18 mouse cellular contexts compared by ENCODE assay signal in the genomic region with DNA sequence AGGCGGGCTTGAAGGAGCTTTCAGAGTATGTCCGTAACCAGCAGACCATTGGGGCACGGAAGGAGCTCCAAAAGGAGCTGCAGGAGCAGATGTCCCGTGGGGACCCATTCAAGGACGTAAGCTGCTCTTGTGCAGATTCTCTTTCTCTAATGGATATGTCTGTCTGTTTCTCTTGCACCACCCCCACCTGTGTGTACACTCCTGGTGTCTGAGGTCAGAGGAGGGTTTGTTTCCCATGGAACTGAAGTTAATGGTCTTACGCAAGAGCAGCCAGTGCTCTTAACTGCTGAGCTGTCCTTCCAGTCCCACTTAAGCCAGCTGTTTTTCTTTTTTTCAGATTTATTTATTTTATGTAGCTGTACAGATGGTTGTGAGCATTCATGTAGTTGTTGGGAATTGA. TPM values are rescaled to one million over a fixed set of nuclear protein-coding genes. Genes with fewer than 3 reads are reported as not detected.
A peak's percentile ranks its signal among the peaks of the same experiment; 100 is the strongest.
DNase-seq lines count a peak whose midpoint lies in the region; ATAC-seq and TF ChIP-seq lines count a peak whose summit lies in the region.
"Had no signal": no experiment of that assay in that cellular context is flagged by ENCODE, and none has a peak within 500 bp of the region (broad histone marks: within the 10 kb centered on the region; RNA-seq: fewer than 3 reads in every experiment).

No protein-coding gene starts in this region.

- no peak for ATAC-seq in lung, postnatal 0 days
- peak; percentile 71 for ATAC-seq in granulocyte monocyte progenitor cell, adult 5-6 weeks (replicated peaks; ENCODE audit: poor library complexity, severe bottlenecking)
- ATAC-seq in liver, embryonic 14.5 days (ENCODE audit: insufficient read depth) = peak; percentile 45; the same call in 1 of the 2 replicates
- ATAC-seq in stomach, postnatal 0 days (ENCODE audit: low FRiP score, low TSS enrichment) = no peak
- ATAC-seq in hindbrain, postnatal 0 days = no peak
- ATAC-seq: hindbrain, embryonic 16.5 days had no signal

- TF ChIP-seq POLR2A in lung, adult 2 months (IDR thresholded peaks at IDR 0.05; ENCODE audit: borderline replicate concordance, extremely low read depth, low read depth, low read length) = no peak

- H3K36me3 ChIP-seq in lung, postnatal 0 days (ENCODE audit: insufficient read depth, low read length) = peaks cover 53% of the 10 kb centered on the region; the same call in 1 of the 2 replicates
- H3K36me3 ChIP-seq in liver, embryonic 14.5 days (replicated peaks; ENCODE audit: control insufficient read depth, insufficient read depth, low read depth) = peaks cover 86% of the 10 kb centered on the region
- peaks cover 38% of the 10 kb centered on the region for H3K36me3 ChIP-seq in stomach, postnatal 0 days (ENCODE audit: control insufficient read depth, insufficient read depth, low read length)
- H3K36me3 ChIP-seq in hindbrain, postnatal 0 days (ENCODE audit: insufficient read depth, low read length) = peaks cover 63% of the 10 kb centered on the region

- TF ChIP-seq EP300 in lung, postnatal 0 days (IDR thresholded peaks at IDR 0.05) = no peak
- TF ChIP-seq EP300 in liver, embryonic 14.5 days (IDR thresholded peaks at IDR 0.05; ENCODE audit: low read depth) = no peak
- TF ChIP-seq EP300 in stomach, postnatal 0 days (optimal IDR thresholded peaks at IDR 0.05) = no peak

- H3K4me3 ChIP-seq in lung, postnatal 0 days (ENCODE audit: low read depth, low read length) = no peak overlapping the region
- no peak overlapping the region for H3K4me3 ChIP-seq in lung, adult 2 months (replicated peaks; ENCODE audit: extremely low read depth, low read depth, low read length)
- H3K4me3 ChIP-seq in liver, embryonic 14.5 days (ENCODE audit: insufficient read depth in 1 of 2, low read depth in 2 of 2, low read length in 2 of 2) = no peak overlapping the region
- H3K4me3 ChIP-seq in stomach, postnatal 0 days (ENCODE audit: low read depth, low read length) = no peak overlapping the region
- H3K4me3 ChIP-seq in hindbrain, postnatal 0 days (ENCODE audit: low read length) = no peak overlapping the region
- H3K4me3 ChIP-seq: limb, embryonic 10.5 days; stomach, embryonic 15.5 days had no signal

- no peaks in the 10 kb centered on the region for H3K4me1 ChIP-seq in lung, postnatal 0 days (ENCODE audit: insufficient read depth, low read depth, low read length)
- H3K4me1 ChIP-seq in lung, adult 2 months (ENCODE audit: control insufficient read depth, insufficient read depth, low read length) = no peaks in the 10 kb centered on the region
- no peaks in the 10 kb centered on the region for H3K4me1 ChIP-seq in liver, embryonic 14.5 days (replicated peaks; ENCODE audit: control insufficient read depth in 2 of 2, insufficient read depth in 2 of 2, low read length in 1 of 2)
- H3K4me1 ChIP-seq in stomach, postnatal 0 days (replicated peaks; ENCODE audit: control insufficient read depth, insufficient read depth) = no peaks in the 10 kb centered on the region
- H3K4me1 ChIP-seq in hindbrain, postnatal 0 days (ENCODE audit: insufficient read depth, low read length) = no peaks in the 10 kb centered on the region
- H3K4me1 ChIP-seq: limb, embryonic 10.5 days; stomach, embryonic 15.5 days had no signal

- H3K9ac ChIP-seq in lung, postnatal 0 days (replicated peaks; ENCODE audit: low read depth) = no peak overlapping the region
- H3K9ac ChIP-seq in liver, embryonic 14.5 days (replicated peaks) = no peak overlapping the region
- H3K9ac ChIP-seq in stomach, postnatal 0 days (ENCODE audit: low read length) = no peak overlapping the region
- H3K9ac ChIP-seq in hindbrain, postnatal 0 days (replicated peaks; ENCODE audit: low read length) = no peak overlapping the region
- H3K9ac ChIP-seq: stomach, embryonic 15.5 days had no signal

- WGBS in lung, postnatal 0 days = 88% methylated on average over 6 of the region's 6 CpGs
- 85% methylated on average over 6 of the region's 6 CpGs for WGBS in lung, adult 2 months
- 84% methylated on average over 6 of the region's 6 CpGs for WGBS in liver, embryonic 14.5 days (ENCODE audit: insufficient replicate concordance)
- WGBS in stomach, postnatal 0 days = 88% methylated on average over 6 of the region's 6 CpGs
- WGBS in hindbrain, postnatal 0 days = 92% methylated on average over 6 of the region's 6 CpGs

- H3K27me3 ChIP-seq in lung, postnatal 0 days (replicated peaks; ENCODE audit: insufficient read depth, low read length) = no peaks in the 10 kb centered on the region
- no peaks in the 10 kb centered on the region for H3K27me3 ChIP-seq in liver, embryonic 14.5 days (ENCODE audit: control insufficient read depth, insufficient read depth, low read length)
- no peaks in the 10 kb centered on the region for H3K27me3 ChIP-seq in stomach, postnatal 0 days (ENCODE audit: control insufficient read depth, insufficient read depth, low read length)
- no peaks in the 10 kb centered on the region for H3K27me3 ChIP-seq in hindbrain, postnatal 0 days (ENCODE audit: insufficient read depth, low read length)
- H3K27me3 ChIP-seq: stomach, embryonic 15.5 days had no signal

- no peaks in the 10 kb centered on the region for H3K9me3 ChIP-seq in lung, postnatal 0 days (ENCODE audit: low read length)
- H3K9me3 ChIP-seq in liver, embryonic 14.5 days (ENCODE audit: control insufficient read depth, low read length) = no peaks in the 10 kb centered on the region
- no peaks in the 10 kb centered on the region for H3K9me3 ChIP-seq in stomach, postnatal 0 days (ENCODE audit: control insufficient read depth, low read length)
- H3K9me3 ChIP-seq in hindbrain, postnatal 0 days (ENCODE audit: low read length) = no peaks in the 10 kb centered on the region
- H3K9me3 ChIP-seq: limb, embryonic 10.5 days; stomach, embryonic 15.5 days had no signal

- no peak for TF ChIP-seq CTCF in lung, postnatal 0 days (IDR thresholded peaks at IDR 0.05)
- TF ChIP-seq CTCF in lung, adult 2 months (IDR thresholded peaks at IDR 0.05; ENCODE audit: insufficient read depth, low read length) = no peak
- TF ChIP-seq CTCF in liver, embryonic 14.5 days (IDR thresholded peaks at IDR 0.05; ENCODE audit: low read depth) = no peak
- no peak for TF ChIP-seq CTCF in stomach, postnatal 0 days (IDR thresholded peaks at IDR 0.05; ENCODE audit: low read depth)
- no peak for TF ChIP-seq CTCF in hindbrain, postnatal 0 days (IDR thresholded peaks at IDR 0.05; ENCODE audit: low read depth)

- H3K4me2 ChIP-seq in lung, postnatal 0 days (replicated peaks; ENCODE audit: low read depth, low read length) = no peak overlapping the region
- H3K4me2 ChIP-seq in liver, embryonic 14.5 days (ENCODE audit: low read depth) = no peak overlapping the region
- no peak overlapping the region for H3K4me2 ChIP-seq in stomach, postnatal 0 days (replicated peaks; ENCODE audit: low read depth)
- H3K4me2 ChIP-seq in hindbrain, postnatal 0 days (ENCODE audit: low read depth, low read length) = no peak overlapping the region
- H3K4me2 ChIP-seq: heart, embryonic 11.5 days; stomach, embryonic 15.5 days had no signal

- DNase-seq in lung, postnatal 0 days (ENCODE audit: low spot score) = peak; percentile 31
- DNase-seq in lung, adult 2 months = no peak
- no peak for DNase-seq in liver, embryonic 14.5 days (ENCODE audit: low read depth in 3 of 3, low spot score in 3 of 3)
- peak; percentile 10 for DNase-seq in stomach, postnatal 0 days (ENCODE audit: low spot score)
- no peak for DNase-seq in hindbrain, postnatal 0 days (ENCODE audit: low spot score)
- DNase-seq in adrenal gland, postnatal 14 days = no peak
- DNase-seq: adrenal gland, postnatal 36 days; cerebellum, adult 9-10 months; gastrocnemius, postnatal 25 days; kidney, adult 18-20 months; thymus, adult 18-20 months; thymus, postnatal 36 days had no signal

- no peak overlapping the region for H3K27ac ChIP-seq in lung, postnatal 0 days (ENCODE audit: low read length)
- no peak overlapping the region for H3K27ac ChIP-seq in liver, embryonic 14.5 days
- no peak overlapping the region for H3K27ac ChIP-seq in stomach, postnatal 0 days (replicated peaks)
- H3K27ac ChIP-seq in hindbrain, postnatal 0 days = no peak overlapping the region
- H3K27ac ChIP-seq: kidney, postnatal 0 days; limb, embryonic 10.5 days; stomach, embryonic 15.5 days had no signal

RNA-seq across cellular contexts. Expression of a gene that starts 8.7 kb away (rescaled TPM):
- polyA plus RNA-seq in lung, postnatal 0 days (2015; fragmentation: Nextera tagmentation; extraction: Ambion mirVana) = 201 and 206 TPM in 2 replicates
- 14.5 and 20.3 TPM in 2 replicates for polyA plus RNA-seq in lung, adult 2 months (2012; rRNA removed)
- total RNA-seq in granulocyte monocyte progenitor cell, adult 5-6 weeks (2014; fragmentation: Nextera tagmentation) = 149 and 150 TPM in 2 replicates
- total RNA-seq in granulocyte monocyte progenitor cell, adult 5-6 weeks (2017) = 190 and 212 TPM in 2 replicates
- polyA plus RNA-seq in liver, embryonic 14.5 days (2012; rRNA removed) = 25.8 and 38.3 TPM in 2 replicates
- 152 and 153 TPM in 2 replicates for polyA plus RNA-seq in liver, embryonic 14.5 days (2014; fragmentation: Nextera tagmentation; extraction: Ambion mirVana)
- 192 and 230 TPM in 2 replicates for polyA plus RNA-seq in stomach, postnatal 0 days (2015; fragmentation: Nextera tagmentation; extraction: Ambion mirVana)
- 160 and 162 TPM in 2 replicates for total RNA-seq in hindbrain, postnatal 0 days (2014; rRNA removed)
- polyA plus RNA-seq in hindbrain, postnatal 0 days (2015; fragmentation: Nextera tagmentation; extraction: Ambion mirVana) = 343 and 352 TPM in 2 replicates
- total RNA-seq in adrenal gland, postnatal 14 days (2021) = 180 and 184 TPM in 2 replicates

RNA-seq across cellular contexts. Expression of a gene that starts 22.5 kb away (rescaled TPM):
- 236 and 247 TPM in 2 replicates for polyA plus RNA-seq in lung, postnatal 0 days (2015; fragmentation: Nextera tagmentation; extraction: Ambion mirVana)
- 46.5 and 89.9 TPM in 2 replicates for polyA plus RNA-seq in lung, adult 2 months (2012; rRNA removed)
- 227 and 268 TPM in 2 replicates for total RNA-seq in granulocyte monocyte progenitor cell, adult 5-6 weeks (2014; fragmentation: Nextera tagmentation)
- total RNA-seq in granulocyte monocyte progenitor cell, adult 5-6 weeks (2017) = 362 and 373 TPM in 2 replicates
- 49.0 and 97.9 TPM in 2 replicates for polyA plus RNA-seq in liver, embryonic 14.5 days (2012; rRNA removed)
- 69.3 and 78.5 TPM in 2 replicates for polyA plus RNA-seq in liver, embryonic 14.5 days (2014; fragmentation: Nextera tagmentation; extraction: Ambion mirVana)
- 107 and 111 TPM in 2 replicates for polyA plus RNA-seq in stomach, postnatal 0 days (2015; fragmentation: Nextera tagmentation; extraction: Ambion mirVana)
- 60.2 and 60.7 TPM in 2 replicates for total RNA-seq in hindbrain, postnatal 0 days (2014; rRNA removed)
- polyA plus RNA-seq in hindbrain, postnatal 0 days (2015; fragmentation: Nextera tagmentation; extraction: Ambion mirVana) = 109 and 130 TPM in 2 replicates
- total RNA-seq in adrenal gland, postnatal 14 days (2021) = 167 and 176 TPM in 2 replicates

RNA-seq across cellular contexts. Expression of a gene that starts 43.6 kb away (rescaled TPM):
- polyA plus RNA-seq in lung, postnatal 0 days (2015; fragmentation: Nextera tagmentation; extraction: Ambion mirVana) = 13.0 and 14.9 TPM in 2 replicates
- polyA plus RNA-seq in lung, adult 2 months (2012; rRNA removed) = 13.9 and 19.2 TPM in 2 replicates
- 17.0 and 28.4 TPM in 2 replicates for total RNA-seq in granulocyte monocyte progenitor cell, adult 5-6 weeks (2014; fragmentation: Nextera tagmentation)
- total RNA-seq in granulocyte monocyte progenitor cell, adult 5-6 weeks (2017) = 36.9 and 48.7 TPM in 2 replicates
- polyA plus RNA-seq in liver, embryonic 14.5 days (2012; rRNA removed) = 10.3 and 10.7 TPM in 2 replicates
- polyA plus RNA-seq in liver, embryonic 14.5 days (2014; fragmentation: Nextera tagmentation; extraction: Ambion mirVana) = 16.5 and 18.0 TPM in 2 replicates
- 20.9 and 23.7 TPM in 2 replicates for polyA plus RNA-seq in stomach, postnatal 0 days (2015; fragmentation: Nextera tagmentation; extraction: Ambion mirVana)
- 26.1 and 28.6 TPM in 2 replicates for total RNA-seq in hindbrain, postnatal 0 days (2014; rRNA removed)
- 35.4 and 37.5 TPM in 2 replicates for polyA plus RNA-seq in hindbrain, postnatal 0 days (2015; fragmentation: Nextera tagmentation; extraction: Ambion mirVana)
- 17.6 and 18.8 TPM in 2 replicates for total RNA-seq in adrenal gland, postnatal 14 days (2021)

RNA-seq across cellular contexts. Expression of a gene that starts 43.9 kb away (rescaled TPM):
- 31.3 and 35.1 TPM in 2 replicates for polyA plus RNA-seq in lung, postnatal 0 days (2015; fragmentation: Nextera tagmentation; extraction: Ambion mirVana)
- 9.8 and 15.0 TPM in 2 replicates for polyA plus RNA-seq in lung, adult 2 months (2012; rRNA removed)
- total RNA-seq in granulocyte monocyte progenitor cell, adult 5-6 weeks (2014; fragmentation: Nextera tagmentation) = 53.0 and 77.8 TPM in 2 replicates
- 87.0 and 141 TPM in 2 replicates for total RNA-seq in granulocyte monocyte progenitor cell, adult 5-6 weeks (2017)
- 12.1 and 18.6 TPM in 2 replicates for polyA plus RNA-seq in liver, embryonic 14.5 days (2012; rRNA removed)
- polyA plus RNA-seq in liver, embryonic 14.5 days (2014; fragmentation: Nextera tagmentation; extraction: Ambion mirVana) = 29.8 and 31.0 TPM in 2 replicates
- 29.3 and 32.8 TPM in 2 replicates for polyA plus RNA-seq in stomach, postnatal 0 days (2015; fragmentation: Nextera tagmentation; extraction: Ambion mirVana)
- 19.4 and 26.4 TPM in 2 replicates for total RNA-seq in hindbrain, postnatal 0 days (2014; rRNA removed)
- polyA plus RNA-seq in hindbrain, postnatal 0 days (2015; fragmentation: Nextera tagmentation; extraction: Ambion mirVana) = 45.9 and 51.4 TPM in 2 replicates
- 26.5 and 35.0 TPM in 2 replicates for total RNA-seq in adrenal gland, postnatal 14 days (2021)

Comparison
In these comparisons a context has a peak if more than half of its experiments do, and no peak if none do; other contexts are left out.
1. DNase-seq: peak in lung, postnatal 0 days (single experiment) and stomach, postnatal 0 days (single experiment); none in lung, adult 2 months (single experiment), liver, embryonic 14.5 days (0 of 3), hindbrain, postnatal 0 days (single experiment) and adrenal gland, postnatal 14 days (single experiment).
2. ATAC-seq: peak in granulocyte monocyte progenitor cell, adult 5-6 weeks (single experiment) and liver, embryonic 14.5 days (single experiment); none in lung, postnatal 0 days (single experiment), stomach, postnatal 0 days (single experiment) and hindbrain, postnatal 0 days (single experiment).